Mouse (Mus musculus) thymus, adult 2 months (tissue): Measurements from ENCODE around the gene Gm8020. TPM values are rescaled to one million over a fixed set of nuclear protein-coding genes. Genes with fewer than 3 reads are reported as not detected.
"Not testable (repeated sequence)": the region's sequence is repeated elsewhere in the genome, so short reads cannot be mapped to it uniquely, and the experiment has no call there.

ENCODE experiments used
- DNase-seq: peaks from one replicate; pipeline ENCODE4 v3.0.0; 2021
- H3K27ac ChIP-seq: fragments of 200-500 bp; 2 replicates; pipeline ENCODE4 v1.5.1; 2012; ENCODE audit warnings: low read length, control low read depth; ENCODE audit not compliant: control insufficient read depth, insufficient read depth
- H3K27me3 ChIP-seq: fragments of 200-500 bp; 2 replicates; pipeline ENCODE4 v1.6.1; 2012; ENCODE audit warnings: mild to moderate bottlenecking, low read length, moderate library complexity, mixed read lengths; ENCODE audit not compliant: control insufficient read depth, insufficient read depth
- H3K36me3 ChIP-seq: fragments of 200-500 bp; 2 replicates; pipeline ENCODE4 v1.6.1; 2012; ENCODE audit warnings: mild to moderate bottlenecking, low read length, moderate library complexity; ENCODE audit not compliant: control insufficient read depth, insufficient read depth
- H3K4me1 ChIP-seq: fragments of 200-500 bp; replicated peaks from 2 replicates; pipeline ENCODE4 v1.6.1; 2012; ENCODE audit warnings: low read length; ENCODE audit not compliant: control insufficient read depth, insufficient read depth
- H3K4me3 ChIP-seq: fragments of 200-500 bp; 2 replicates; pipeline ENCODE4 v1.5.1; 2012; ENCODE audit warnings: mild to moderate bottlenecking, low read length, control low read depth, moderate library complexity; ENCODE audit not compliant: control insufficient read depth, insufficient read depth
- WGBS: fragments of 180-500 bp; shearing (Covaris S2); methylation state at CpG from one replicate; pipeline ENCODE4 v1.1.7; 2018; 5-methylcytosine and 5-hydroxymethylcytosine counted together
- polyA plus RNA-seq: library from polyadenylated mRNA; depleted of rRNA; stranded (reverse); fragments of >200 nt; gene quantifications from 2 replicates; pipeline ENCODE4 v1.2.3, GENCODE M21; 2012; rRNA removed

Gene Gm8020
- polyA plus RNA-seq: not detected in 2 replicates

- H3K27ac ChIP-seq, DNase-seq, H3K4me3 ChIP-seq, H3K36me3 ChIP-seq, H3K4me1 ChIP-seq, H3K27me3 ChIP-seq: not testable (repeated sequence)
- WGBS: 82% methylated on average over 2 of the region's 3 CpGs
Measured at GRCm38 (mm10) chr14:42502249-42502648, at the start of gene Gm8020. TSS of gene Gm8020 (minus strand) at chr14:42502349.

GRCm38 (mm10) chr14:42543170-42543701, 41.1 kb upstream of the Gm8020 start:
- WGBS: 16% methylated on average over 28 of the region's 31 CpGs
- not testable (repeated sequence) for H3K27me3 ChIP-seq, H3K4me1 ChIP-seq, DNase-seq, H3K4me3 ChIP-seq, H3K27ac ChIP-seq, H3K36me3 ChIP-seq

DNA sequence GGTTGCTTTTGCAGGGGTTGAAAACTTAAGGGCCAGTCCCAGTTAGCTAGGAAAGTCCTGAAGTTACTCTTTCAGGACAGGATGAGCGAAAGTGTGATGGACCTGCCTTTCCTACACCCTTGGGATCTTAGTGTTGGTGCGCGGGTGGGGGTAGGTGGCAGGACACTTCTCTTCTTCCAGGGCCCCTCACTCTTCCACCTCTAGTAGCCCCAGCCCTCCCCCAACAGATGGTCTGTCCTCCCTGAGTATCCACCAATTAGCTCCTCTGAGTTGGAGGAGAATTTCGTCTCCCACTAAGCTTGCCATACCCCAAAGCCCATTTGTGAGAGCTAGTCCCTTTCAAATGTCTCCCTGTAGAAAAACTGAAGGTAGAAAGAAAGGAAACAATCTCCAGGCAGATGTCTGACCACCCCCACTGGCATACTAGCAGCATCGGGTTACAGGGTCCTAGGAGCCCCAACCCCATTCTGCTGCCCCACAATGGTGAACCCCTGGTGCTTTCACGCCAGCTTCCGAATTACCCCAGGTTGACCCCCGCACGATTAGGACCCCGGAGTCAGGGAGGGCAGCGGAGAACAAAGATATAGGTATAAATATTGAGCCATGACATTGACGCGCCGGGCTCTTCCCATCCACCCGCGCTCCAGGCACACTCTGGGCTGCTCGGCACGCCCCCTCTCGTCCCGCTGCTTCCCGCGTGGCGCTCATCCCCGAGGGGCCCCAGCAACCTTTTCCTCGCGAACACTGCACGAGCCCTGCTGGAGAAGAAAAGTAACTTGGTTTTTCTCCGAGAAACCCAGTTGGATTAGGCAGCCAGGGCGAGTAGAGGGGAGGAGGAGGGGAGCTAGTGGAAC, 40.4 kb upstream of the Gm8020 start:
- H3K4me3 ChIP-seq, H3K4me1 ChIP-seq, DNase-seq, H3K36me3 ChIP-seq, H3K27me3 ChIP-seq, H3K27ac ChIP-seq: not testable (repeated sequence)
- WGBS: 30% methylated on average over 22 of the region's 29 CpGs

- WGBS: 100% methylated on average over 1 of the region's 3 CpGs
- not testable (repeated sequence) for H3K4me3 ChIP-seq, H3K4me1 ChIP-seq
Measured at GRCm38 (mm10) chr14:42524182-42524581, 22.0 kb upstream of the Gm8020 start, which contains the start of gene Gm8024. TSS of gene Gm8024 (minus strand) at chr14:42524282.

DNA sequence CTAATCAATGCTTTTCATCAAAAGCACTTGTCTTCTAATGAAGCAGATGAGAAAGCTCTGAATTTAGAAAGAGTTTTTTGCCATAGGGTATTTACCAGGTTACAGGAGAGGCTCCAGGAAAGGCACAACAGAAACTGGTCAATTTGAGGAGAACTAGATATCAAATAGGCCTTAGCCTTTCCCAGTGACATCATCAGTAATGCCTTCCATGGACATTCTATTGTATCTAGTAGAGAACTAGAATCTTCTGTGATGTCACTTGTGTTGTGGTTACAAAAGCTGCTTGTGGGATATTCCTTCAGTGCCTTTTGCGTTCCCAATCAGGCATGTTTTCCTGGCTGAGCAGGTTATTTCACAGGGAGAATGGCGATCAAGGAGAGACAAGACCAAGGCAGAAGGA, 38.6 kb downstream of the Gm8020 start, which contains the start of gene Gm8011:
Gm8011 (plus strand) TSS at position 301 of the 400 bp plus-strand sequence.
- H3K27ac ChIP-seq, H3K27me3 ChIP-seq, H3K36me3 ChIP-seq, DNase-seq, H3K4me1 ChIP-seq, H3K4me3 ChIP-seq: not testable (repeated sequence)
- 70% methylated on average over 2 of the region's 2 CpGs for WGBS

More at GRCm38 (mm10) chr14:42524182-42524581, 22.0 kb upstream of the Gm8020 start, which contains the start of gene Gm8024:
- not testable (repeated sequence) for H3K27me3 ChIP-seq, DNase-seq, H3K36me3 ChIP-seq, H3K27ac ChIP-seq

Other genes starting within 250 kb of the Gm8020 start
- not detected in 2 replicates for gene Gm17026, start 242.3 kb downstream of the Gm8020 start, polyA plus RNA-seq
- not detected in 2 replicates for gene Gm9611, start 205.0 kb downstream of the Gm8020 start, polyA plus RNA-seq
- gene Gm7995, start 192.1 kb downstream of the Gm8020 start, polyA plus RNA-seq: not detected in 2 replicates
- not detected in 2 replicates for gene Gm8005, start 62.7 kb downstream of the Gm8020 start, polyA plus RNA-seq
- not detected in 2 replicates for gene Gm8011, start 38.5 kb downstream of the Gm8020 start, polyA plus RNA-seq
- not detected in 2 replicates for gene Gm8024, start 21.9 kb upstream of the Gm8020 start, polyA plus RNA-seq
- not detected in 2 replicates for gene Gm17124, start 97.5 kb upstream of the Gm8020 start, polyA plus RNA-seq
- not detected in 2 replicates for gene Gm3633, start 139.6 kb upstream of the Gm8020 start, polyA plus RNA-seq
- gene Gm10378, start 153.6 kb upstream of the Gm8020 start, polyA plus RNA-seq: not detected in 2 replicates